Mouse (Mus musculus): ENCODE data around the gene Rmdn2. TPM values are rescaled to one million over a fixed set of nuclear protein-coding genes. Genes with fewer than 3 reads are reported as not detected.

Gene Rmdn2
- total RNA-seq, 2 experiments from 2014 or later, result 287 to 356 TPM

Other genes with a start within 250 kb of the Rmdn2 start
- 10 to 100 TPM; 33.9 to 38.1 TPM for gene Cyp1b1, start 103.2 kb downstream of the Rmdn2 start, total RNA-seq (2021)